In genomic region chr9:14652761-14653160, GRCm38 (mm10) we compare ENCODE assay signal across 15 mouse cellular contexts. TPM values are rescaled to one million over a fixed set of nuclear protein-coding genes. Genes with fewer than 3 reads are reported as not detected.
DNase-seq lines count a peak whose midpoint lies in the region.
"Had no signal": no experiment of that assay in that cellular context is flagged by ENCODE, and none has a peak within 500 bp of the region (broad histone marks: within the 10 kb centered on the region; RNA-seq: fewer than 3 reads in every experiment).

No protein-coding gene starts in this region.

- DNase-seq in gastrocnemius, adult 18-20 months (ENCODE audit: low spot score): peak; percentile 68
- no peak for DNase-seq in gastrocnemius, postnatal 10 days
- DNase-seq in lung, postnatal 10 days: peak; percentile 67
- no peak for DNase-seq in lung, postnatal 36 days
- peak; percentile 78 for DNase-seq in gastrocnemius, postnatal 25 days
- DNase-seq in spleen, postnatal 4 days (ENCODE audit: low spot score in 2 of 2): no peak
- DNase-seq in adrenal gland, postnatal 25 days: no peak
- DNase-seq: adrenal gland, postnatal 10 days; B cell, adult 2 months; cerebellum, adult 18-20 months; cerebellum, adult 9-11 months; cerebellum, postnatal 36 days; heart, adult 11 months; heart, postnatal 10 days had no signal

RNA-seq across cellular contexts. Expression of gene Amotl1, which starts 7.9 kb away (rescaled TPM):
- 100 to 1,000 TPM; 330 to 339 TPM for total RNA-seq in gastrocnemius, adult 18-20 months (2021)
- 100 to 1,000 TPM; 271 to 282 TPM for total RNA-seq in gastrocnemius, postnatal 10 days (2021)
- total RNA-seq in gastrocnemius, postnatal 25 days (2021): 100 to 1,000 TPM; 221 to 341 TPM
- 28.5 and 36.1 TPM in 2 replicates for total RNA-seq in adrenal gland, postnatal 25 days (2021)
- total RNA-seq: hematopoietic stem cell, adult 5-6 weeks had no signal

Comparison
In these comparisons a context has a peak if more than half of its experiments do, and no peak if none do; other contexts are left out.
1. DNase-seq: peak in gastrocnemius, adult 18-20 months (single experiment), lung, postnatal 10 days (single experiment) and gastrocnemius, postnatal 25 days (single experiment); none in gastrocnemius, postnatal 10 days (single experiment), lung, postnatal 36 days (single experiment), spleen, postnatal 4 days (0 of 2) and adrenal gland, postnatal 25 days (single experiment).